Mouse (Mus musculus): Measurements from ENCODE around the gene Zcchc3. TPM values are rescaled to one million over a fixed set of nuclear protein-coding genes. Genes with fewer than 3 reads are reported as not detected.

Gene Zcchc3
- total RNA-seq (2015; ENCODE audit: low replicate concordance) (0.58 and 2.3 TPM in 2 replicates), total RNA-seq (2017; ENCODE audit: low replicate concordance) (0.84 and 1.2 TPM in 2 replicates)

DNA sequence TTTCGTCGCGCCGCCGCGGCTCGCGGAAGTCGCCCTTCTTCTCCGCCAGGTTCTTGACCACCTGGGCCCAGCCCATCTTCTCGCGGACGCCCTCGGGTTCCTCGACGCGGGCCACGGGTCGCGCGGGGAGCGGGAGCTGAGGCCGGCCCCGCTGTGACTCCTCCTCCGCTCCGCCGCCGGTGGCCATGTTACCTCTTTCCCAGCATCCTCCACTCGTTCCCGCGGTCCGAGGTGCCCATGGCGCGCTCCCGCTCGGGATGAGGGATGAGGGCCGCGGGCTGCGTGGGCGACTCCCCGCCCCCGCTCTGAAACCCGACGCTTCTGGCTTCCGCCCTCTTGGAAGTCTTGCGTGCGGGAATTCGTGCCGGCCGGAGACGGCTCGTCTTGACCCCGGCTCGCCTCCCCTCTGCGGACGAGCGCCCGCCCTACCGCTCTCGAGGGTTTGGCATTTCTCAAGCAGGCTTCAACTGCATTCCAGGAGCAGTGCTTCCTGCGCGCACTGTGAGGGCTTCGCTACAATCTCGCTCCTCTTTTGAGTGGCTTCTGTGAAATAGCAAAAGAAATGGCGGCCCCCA, at the start of gene Zcchc3:
TSS of gene Zcchc3 (minus strand) at position 437 of the 575 bp plus-strand sequence.
- ATAC-seq (replicated peaks; ENCODE audit: low FRiP score, poor library complexity, severe bottlenecking): peak; percentile 90

GRCm38 (mm10) chr2:152459241-152459640, 44.4 kb upstream of the Zcchc3 start:
- no peak for ATAC-seq (replicated peaks; ENCODE audit: low FRiP score, poor library complexity, severe bottlenecking)

DNA sequence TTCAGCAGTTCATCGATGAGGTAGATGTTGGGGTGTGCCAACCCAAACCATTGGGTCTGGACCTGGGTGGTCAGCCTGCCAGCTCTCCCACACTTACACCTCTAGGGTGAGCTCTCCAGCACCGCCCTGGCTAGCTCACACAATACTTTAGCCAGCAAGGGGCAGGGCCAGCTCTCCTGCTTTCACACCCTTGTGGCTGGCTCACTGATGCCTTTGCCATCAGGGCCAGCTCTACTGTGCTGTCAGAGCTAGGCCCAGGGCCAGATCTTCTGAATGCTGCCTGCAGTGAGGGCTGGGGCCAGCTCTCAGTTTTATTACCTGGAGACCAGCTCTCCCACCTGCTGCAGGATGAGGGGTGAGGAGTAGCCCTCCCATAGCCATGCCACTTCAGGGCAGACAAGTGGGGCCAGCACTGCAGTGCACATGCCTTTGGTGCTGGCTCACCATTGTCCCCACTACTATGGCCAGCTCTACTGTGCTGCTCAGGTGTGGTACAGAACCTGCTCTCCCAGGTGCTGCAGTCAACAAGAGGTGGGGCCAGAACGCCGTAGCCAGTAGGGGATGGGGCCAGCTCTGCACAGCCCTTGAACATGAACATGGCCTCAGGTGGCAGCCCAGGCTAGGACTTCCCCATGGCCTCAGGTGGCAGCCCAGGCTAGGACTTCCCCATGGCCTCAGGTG, 37.4 kb upstream of the Zcchc3 start:
- 0 out of 2 replicates have a peak, but pooled peaks have one; percentile 42 for ATAC-seq (replicated peaks; ENCODE audit: low FRiP score, poor library complexity, severe bottlenecking)

DNA sequence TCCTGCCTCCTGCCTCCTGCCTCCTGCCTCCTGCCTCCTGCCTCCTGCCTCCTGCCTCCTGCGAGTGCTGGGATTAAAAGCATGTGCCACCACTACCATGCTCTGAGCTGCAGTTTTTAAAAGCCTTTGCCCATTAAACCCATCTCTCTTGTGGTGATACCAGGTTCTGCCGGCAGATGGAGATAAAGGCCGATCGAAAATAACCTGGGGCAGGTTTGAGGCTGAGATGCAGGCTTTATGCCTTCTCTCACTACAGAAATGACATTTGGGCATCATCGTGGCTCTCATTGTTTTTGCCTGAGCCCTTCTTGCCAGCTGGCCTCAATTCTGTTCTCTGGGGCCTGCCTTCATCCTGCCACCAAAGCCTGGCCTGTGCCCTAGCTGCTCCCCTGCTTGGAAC, 35.4 kb upstream of the Zcchc3 start:
- no peak for ATAC-seq (replicated peaks; ENCODE audit: low FRiP score, poor library complexity, severe bottlenecking)

DNA sequence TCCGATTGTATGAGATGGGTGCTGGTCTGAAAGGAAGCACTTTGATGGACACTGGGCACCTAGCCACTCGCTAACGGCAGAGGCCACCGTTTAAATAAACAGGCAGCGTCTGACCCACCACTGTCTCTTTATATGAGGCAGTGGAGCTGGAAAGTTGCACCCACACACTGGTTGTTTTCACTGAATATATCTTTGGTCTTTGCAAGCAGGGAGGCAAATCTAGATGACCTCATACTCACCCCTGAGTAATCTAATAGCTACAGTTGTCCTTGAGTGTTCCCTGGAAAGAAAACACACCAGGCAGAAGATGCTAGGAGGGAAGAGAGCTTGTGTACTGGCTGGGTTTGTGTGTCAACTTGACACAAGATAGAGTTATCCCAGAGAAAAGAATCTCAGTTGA, 32.6 kb upstream of the Zcchc3 start:
- no peak for ATAC-seq (replicated peaks; ENCODE audit: low FRiP score, poor library complexity, severe bottlenecking)

DNA sequence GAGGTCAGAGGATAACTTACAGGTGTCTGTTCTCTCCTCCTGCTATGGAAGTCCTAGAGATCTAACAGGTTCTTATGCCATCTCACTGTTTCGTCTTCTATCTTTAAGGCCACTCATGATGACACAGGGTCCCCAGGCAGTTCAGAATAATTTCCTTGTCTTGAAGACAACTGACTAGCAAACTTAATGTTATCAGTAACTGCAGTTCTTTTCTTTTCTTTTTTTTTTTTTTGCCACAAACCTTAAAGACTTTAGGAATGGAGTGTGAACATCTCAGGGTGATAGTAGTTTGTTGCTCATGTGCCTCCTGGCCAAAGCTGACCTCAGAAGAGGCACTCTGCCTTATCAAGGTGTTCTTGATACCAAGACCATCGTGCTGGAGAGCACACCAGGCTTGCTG, 31.8 kb upstream of the Zcchc3 start:
- no peak for ATAC-seq (replicated peaks; ENCODE audit: low FRiP score, poor library complexity, severe bottlenecking)

- ATAC-seq (replicated peaks; ENCODE audit: low FRiP score, poor library complexity, severe bottlenecking): no peak
Observed at GRCm38 (mm10) chr2:152443281-152443680, 28.5 kb upstream of the Zcchc3 start.

GRCm38 (mm10) chr2:152442322-152442721, 27.5 kb upstream of the Zcchc3 start:
- ATAC-seq (replicated peaks; ENCODE audit: low FRiP score, poor library complexity, severe bottlenecking): no peak

DNA sequence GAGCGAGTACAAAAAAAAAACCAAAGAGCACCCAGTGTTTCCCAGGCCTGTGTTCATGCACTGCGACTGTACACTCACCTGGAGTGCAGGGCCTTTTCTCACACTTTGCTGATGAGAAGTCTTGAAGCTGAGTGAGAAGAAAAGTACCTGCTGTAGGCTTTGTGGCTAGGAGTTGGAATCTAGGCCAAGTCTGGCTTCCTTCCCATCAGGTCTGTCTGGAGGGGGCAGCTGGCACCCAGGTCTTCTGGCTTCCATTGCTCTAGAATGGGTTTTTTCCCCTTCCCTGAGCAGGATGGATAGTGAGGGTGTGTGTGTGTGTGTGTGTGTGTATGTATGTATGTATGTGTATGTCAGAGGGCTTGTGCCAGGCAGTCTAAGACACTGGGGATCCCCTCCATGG, 25.0 kb upstream of the Zcchc3 start:
- ATAC-seq (replicated peaks; ENCODE audit: low FRiP score, poor library complexity, severe bottlenecking): no peak

DNA sequence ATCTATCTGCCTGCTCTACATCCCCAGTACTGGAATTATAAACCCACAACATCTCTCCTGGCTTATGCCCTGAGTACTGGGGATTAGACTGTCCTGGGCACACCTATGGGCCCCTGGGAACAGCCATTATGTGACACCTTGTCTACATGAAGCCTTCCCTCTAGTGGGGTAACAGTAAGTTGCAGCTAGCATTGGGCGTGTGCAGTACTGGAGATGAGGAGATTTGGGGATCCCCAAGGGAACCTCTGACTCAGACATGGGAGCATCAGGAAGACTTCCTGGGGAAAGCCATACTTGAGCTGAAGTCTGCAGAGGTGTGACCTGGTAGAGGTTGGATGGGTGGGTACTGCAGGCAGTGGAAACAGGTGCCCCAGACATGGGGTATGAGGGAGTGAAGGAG, 24.1 kb upstream of the Zcchc3 start:
- ATAC-seq (replicated peaks; ENCODE audit: low FRiP score, poor library complexity, severe bottlenecking): 0 out of 2 replicates have a peak, but pooled peaks have one; percentile 5

DNA sequence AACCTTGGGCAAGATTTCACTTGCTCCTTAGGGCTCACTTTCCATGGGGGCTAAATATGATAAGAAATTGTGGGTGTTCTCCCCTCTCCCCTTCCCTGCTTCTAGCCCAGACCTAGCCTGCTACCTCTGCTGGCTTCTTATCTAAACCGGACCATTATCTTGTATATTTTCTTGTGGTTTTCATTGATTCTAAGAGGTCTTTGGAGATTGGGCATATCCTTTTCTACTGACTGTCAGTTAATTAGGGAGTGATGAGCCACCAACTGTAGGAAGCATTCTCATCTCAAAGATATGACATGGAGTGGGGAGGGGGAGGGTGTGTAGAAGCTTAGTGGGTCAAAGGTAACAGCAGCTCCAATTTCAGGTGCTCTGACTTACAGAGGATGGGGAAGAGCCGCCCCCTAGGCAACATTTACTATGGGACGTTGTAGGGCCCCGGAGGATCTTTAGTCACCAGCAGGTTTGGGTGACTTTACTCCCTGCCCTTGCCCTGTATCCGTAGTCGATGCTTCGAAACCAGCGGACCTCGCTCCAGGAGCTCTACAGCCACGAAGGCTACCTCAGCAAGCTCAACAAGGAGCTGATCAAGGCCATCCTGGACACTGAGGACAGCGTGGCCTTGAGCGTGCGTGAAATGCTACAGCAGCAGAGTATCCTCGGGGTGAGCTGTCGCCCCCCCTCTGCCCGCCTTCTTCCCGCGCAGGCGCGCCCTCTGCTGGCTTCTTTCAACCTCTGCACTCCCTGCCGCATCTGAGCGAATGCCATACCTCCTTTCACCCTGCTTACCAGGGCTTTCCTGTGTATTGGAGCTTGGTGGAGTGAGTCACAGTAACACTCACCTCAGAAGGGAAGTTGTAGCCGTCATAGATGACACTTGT, 22.4 kb upstream of the Zcchc3 start:
- peak; percentile 83 for ATAC-seq (replicated peaks; ENCODE audit: low FRiP score, poor library complexity, severe bottlenecking)

- no peak for ATAC-seq (replicated peaks; ENCODE audit: low FRiP score, poor library complexity, severe bottlenecking)
Observed at GRCm38 (mm10) chr2:152436405-152436901, 21.6 kb upstream of the Zcchc3 start.

DNA sequence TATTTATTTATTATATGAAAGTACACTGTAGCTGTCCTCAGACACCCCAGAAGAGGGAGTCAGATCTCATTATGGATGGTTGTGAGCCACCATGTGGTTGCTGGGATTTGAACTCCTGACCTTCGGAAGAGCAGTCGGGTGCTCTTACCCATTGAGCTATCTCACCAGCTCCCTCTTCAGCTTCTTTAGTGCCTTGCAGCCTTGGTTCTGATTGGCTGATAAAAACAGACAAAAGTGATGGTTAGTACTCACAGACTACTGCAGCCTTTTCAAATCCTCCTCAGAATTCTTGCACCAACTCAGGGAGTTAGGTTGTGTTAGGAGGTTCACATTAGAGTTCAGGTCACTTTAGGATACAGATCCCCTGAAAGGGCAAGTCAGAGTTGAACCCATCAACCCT, 13.7 kb upstream of the Zcchc3 start:
- peak; percentile 54; the same call in 1 of the 2 replicates for ATAC-seq (replicated peaks; ENCODE audit: low FRiP score, poor library complexity, severe bottlenecking)

- ATAC-seq (replicated peaks; ENCODE audit: low FRiP score, poor library complexity, severe bottlenecking): no peak
Observed at GRCm38 (mm10) chr2:152427493-152427892, 12.7 kb upstream of the Zcchc3 start.

DNA sequence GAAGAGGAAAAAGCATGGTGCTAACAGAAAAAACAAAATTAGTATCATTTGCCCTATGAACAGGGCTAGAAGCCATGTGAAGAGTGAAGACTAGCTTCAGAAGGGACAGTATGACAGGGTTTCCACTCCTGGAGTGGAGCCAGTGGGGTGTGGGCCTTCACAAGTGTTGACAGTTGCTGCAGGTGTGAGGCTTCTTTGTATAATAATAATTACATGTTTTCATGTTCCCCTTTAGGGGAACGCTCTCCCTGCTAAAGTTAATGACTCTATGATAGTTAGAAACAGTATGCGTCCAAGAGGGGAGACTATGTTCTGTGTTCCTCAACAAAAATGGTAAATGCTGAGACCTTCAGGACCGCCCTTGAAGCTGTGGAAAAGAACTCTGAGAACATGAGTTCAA, 959 bp upstream of the Zcchc3 start:
- ATAC-seq (replicated peaks; ENCODE audit: low FRiP score, poor library complexity, severe bottlenecking): no peak

GRCm38 (mm10) chr2:152415287-152415686, 460 bp upstream of the Zcchc3 start, which contains the start of gene 6820408C15Rik:
6820408C15Rik (plus strand) TSS chr2:152415587.
- ATAC-seq (replicated peaks; ENCODE audit: low FRiP score, poor library complexity, severe bottlenecking): no peak

GRCm38 (mm10) chr2:152413765-152414584, 852 bp downstream of the Zcchc3 start:
- ATAC-seq (replicated peaks; ENCODE audit: low FRiP score, poor library complexity, severe bottlenecking): peak; percentile 51; the same call in 1 of the 2 replicates

- ATAC-seq (replicated peaks; ENCODE audit: low FRiP score, poor library complexity, severe bottlenecking): peak; percentile 17; the same call in 1 of the 2 replicates
Observed at GRCm38 (mm10) chr2:152413158-152413764, 1.6 kb downstream of the Zcchc3 start.
